Mouse (Mus musculus) erythroid progenitor cell, adult 5-6 weeks (primary cell): ENCODE measurements around the gene Eml1. TPM values are rescaled to one million over a fixed set of nuclear protein-coding genes. Genes with fewer than 3 reads are reported as not detected.

Experiments
- ATAC-seq: replicated peaks from 2 replicates; pipeline ENCODE4 v1.8.0; 2016; ENCODE audit warnings: moderate number of reproducible peaks, mild to moderate bottlenecking, moderate TSS enrichment, inconsistent platforms; ENCODE audit not compliant: poor library complexity, low FRiP score, severe bottlenecking
- total RNA-seq, 2 experiments: library from RNA; stranded (forward) in 1 of 2; stranded (reverse) in 1 of 2; fragments of 150-400 nt in 1 of 2; fragments of 186-747, 209-891 nt in 1 of 2; gene quantifications; 2 replicates each; pipeline versions ENCODE4 v1.2.3 to v1.2.4; 2015 to 2017; ENCODE audit warnings: low replicate concordance in 2 of 2

Gene Eml1
- total RNA-seq (2015; ENCODE audit: low replicate concordance) (not detected in 2 replicates), total RNA-seq (2017; ENCODE audit: low replicate concordance) (not detected in 2 replicates)

DNA sequence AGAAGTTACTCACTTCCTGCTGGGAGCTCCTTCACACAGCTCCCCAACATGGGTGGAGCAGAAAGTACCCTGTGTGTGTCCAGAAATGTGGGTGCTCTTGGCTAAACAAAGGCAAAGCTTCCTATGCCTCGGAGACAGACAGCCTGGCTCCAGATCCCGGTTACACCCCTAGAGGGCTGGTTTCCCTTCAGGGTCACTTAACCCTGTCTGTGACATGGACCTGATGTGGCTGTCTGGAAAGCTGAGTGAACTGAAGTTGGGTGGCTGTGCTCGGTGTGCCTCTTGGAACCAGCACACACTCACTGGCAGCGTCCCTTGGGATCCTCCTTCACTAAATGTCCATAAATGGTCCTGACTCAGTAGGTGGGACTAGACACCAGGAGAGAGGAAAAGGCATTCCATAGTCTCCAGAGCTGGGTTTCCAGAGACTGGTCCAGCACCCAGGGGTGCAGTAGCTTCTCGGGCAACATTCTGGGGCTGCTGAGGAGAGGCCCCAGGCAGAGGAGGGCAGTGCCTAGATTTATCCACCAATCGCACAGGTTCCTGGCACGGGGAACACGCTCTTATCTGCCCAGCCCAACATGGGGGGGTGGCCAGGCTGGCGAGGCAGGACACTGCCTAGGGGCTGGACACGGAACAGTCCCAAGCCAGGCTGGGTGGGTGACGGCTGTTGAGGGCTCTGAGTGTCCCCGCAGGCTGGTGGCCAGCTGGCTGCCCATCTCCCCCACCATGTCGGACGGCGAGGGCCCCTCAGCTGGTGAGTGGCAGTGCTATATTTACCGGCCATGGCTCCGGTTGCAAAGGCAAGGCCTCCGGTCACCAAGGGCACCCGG lies at the start of gene Eml1:
Gene Eml1, plus strand, starts transcription at position 362 of the 833 bp plus-strand sequence.
- no peak for ATAC-seq

DNA sequence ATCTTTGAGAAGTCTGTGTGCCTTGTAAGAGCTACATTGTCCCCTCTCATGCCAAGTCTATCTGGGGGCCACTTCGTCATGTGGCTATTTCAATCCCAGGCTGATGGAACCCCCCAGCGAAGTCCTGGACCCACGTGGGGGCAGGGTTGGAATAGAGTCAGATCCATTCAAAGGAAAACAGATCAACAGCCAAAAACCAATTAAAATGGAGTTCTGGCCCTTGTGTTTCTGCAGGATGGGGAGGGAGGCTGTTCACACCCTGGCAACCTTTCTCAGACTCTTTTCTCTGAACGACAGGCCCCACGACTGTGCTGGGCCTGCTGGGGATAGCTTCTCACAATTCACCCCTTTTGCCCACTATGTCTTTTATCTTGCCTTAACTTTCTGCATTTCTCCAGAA lies 44.4 kb upstream of the Eml1 start:
- no peak for ATAC-seq

DNA sequence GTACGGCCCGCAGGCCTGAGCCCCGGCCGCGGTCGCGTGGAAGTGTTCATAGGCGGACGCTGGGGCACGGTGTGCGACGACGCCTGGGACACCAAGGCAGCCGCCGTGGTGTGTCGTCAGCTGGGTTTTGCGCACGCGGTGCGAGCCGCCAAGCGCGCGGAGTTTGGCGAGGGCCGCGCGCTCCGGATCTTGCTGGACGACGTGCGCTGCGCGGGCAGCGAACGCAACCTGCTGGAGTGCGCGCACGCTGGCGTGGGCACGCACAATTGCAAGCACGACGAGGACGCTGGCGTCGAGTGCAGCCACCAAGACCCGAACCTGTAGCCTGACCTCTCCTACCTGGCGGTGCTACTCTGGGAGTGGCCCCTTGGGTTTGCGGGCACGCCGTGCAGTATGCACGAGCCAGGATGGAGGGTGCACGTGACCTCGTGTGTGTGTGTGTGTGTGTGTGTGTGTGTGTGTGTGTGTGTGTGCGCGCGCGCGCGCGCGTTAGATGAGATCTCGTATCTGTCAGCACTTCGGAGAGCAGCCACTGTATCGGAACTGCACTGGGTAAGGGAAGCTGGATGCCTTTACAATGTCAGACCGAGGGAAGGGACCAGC lies 42.8 kb upstream of the Eml1 start:
- ATAC-seq: no peak

DNA sequence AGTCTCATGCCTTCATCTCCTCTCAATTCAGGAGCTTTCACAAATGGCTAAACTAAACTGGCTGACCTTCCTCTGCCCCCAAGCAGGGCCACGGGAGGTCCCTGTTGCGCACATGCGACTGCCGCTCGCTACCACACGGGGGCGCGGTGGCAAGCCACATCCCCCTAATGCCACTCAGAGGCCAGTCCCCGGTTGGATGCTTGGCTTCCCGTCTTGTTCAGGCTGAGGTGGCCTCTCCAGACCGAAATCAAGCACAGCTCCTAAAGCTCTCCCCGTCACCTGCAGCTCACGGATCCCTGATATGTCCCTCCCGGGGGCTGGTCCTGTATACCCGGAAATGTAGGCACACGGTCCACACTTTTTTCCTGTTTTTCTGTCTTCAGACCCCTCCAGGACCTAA lies 37.7 kb upstream of the Eml1 start:
- ATAC-seq: no peak

DNA sequence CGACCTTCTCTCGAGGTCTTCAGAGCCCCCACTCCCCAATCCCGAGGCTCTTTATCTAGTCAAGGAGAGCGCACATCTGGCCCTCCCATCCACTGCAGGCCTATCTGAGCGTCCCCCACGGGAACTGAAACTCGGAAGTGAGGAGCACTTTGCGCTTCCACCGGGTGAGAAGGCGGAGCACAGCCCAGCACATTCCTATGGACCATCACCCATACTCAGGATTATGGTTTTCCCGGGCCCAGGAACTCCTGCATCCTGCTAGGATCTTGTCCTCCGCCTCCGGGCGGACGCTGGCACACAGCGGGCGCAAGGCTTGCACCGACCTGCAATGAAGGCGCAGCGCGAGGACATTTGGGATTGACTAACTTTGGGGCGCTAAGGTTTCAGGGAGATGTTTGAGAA lies 37.3 kb upstream of the Eml1 start:
- ATAC-seq: no peak

DNA sequence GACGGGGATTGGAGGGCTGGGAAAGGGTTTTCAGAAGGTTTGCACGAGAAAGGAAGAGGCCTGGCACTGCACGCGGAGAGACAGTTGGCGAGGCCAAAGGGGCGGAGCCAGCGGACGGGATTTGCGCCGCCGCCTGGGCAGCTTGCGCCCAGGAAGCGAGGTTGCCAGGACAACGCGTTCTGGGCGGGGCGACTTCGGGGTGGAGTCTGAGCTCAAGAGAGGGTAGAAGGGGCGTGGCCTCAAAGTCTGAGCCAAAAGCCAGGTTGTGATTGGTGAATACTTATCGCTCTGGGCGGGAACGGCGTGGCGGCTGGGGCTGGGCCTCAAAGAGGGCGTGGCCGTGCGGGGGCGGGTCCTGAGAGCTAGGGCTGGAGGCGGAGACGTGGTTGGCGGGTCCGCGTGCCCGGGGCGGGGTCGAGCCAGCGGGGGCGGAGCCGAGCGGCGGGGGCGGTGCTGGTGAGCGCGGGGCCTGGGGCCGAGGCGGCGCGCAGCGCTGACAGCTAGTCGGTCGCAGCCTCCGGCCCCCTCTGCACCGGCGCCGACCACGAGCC lies 36.8 kb upstream of the Eml1 start, which contains the start of gene Cyp46a1:
Gene Cyp46a1, plus strand, starts transcription at position 487 of the 551 bp plus-strand sequence.
- peak; percentile 50 for ATAC-seq

DNA sequence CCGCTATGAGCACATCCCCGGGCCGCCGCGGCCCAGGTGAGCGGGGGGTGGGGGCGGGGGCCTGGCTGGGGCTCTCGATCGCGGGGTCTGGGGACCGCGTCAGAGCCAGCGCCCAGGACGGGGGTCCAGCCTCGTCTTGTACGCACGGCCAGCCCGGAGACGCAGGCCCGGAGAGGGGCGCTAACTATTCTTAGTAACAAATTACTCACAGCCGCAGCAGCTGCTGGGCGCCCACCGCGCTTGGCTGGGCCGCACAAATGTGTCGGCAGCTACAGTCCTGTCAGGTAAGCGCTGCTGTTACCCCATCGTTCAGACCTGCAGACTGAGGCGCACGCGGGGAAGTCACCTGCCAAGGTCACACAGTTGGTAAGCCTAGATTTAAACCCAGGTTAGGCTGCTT lies 36.2 kb upstream of the Eml1 start:
- no peak for ATAC-seq

DNA sequence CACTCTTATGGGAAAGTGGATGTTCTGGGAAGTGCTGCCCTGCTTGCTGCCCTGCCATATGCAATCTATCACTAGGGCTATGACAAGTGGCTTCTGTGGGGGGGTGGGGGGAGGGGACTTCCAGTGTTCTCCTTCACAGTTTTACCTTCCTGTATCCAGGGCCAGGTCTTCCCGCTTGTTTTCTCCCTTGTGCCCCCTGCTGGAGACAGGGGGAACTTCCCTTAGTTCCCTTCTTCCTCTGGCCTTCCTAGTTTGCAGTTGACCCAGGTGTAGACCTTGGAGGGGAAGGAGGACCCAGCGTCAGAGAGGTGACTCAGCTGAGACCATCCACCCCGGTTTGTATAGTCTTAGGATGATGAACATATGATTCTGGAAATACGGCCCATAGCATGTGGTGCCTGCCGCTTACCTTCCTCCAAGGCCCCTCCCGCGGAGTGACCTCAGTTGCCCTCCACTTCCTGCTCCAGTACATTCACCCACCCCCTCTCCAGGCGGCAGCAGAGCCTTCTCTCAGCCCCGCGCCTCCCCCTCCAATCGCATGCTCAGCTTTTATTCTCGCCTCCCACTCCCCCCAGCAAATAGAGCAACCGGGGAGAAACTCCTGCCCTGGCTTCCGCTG lies 32.1 kb upstream of the Eml1 start:
- no peak for ATAC-seq

DNA sequence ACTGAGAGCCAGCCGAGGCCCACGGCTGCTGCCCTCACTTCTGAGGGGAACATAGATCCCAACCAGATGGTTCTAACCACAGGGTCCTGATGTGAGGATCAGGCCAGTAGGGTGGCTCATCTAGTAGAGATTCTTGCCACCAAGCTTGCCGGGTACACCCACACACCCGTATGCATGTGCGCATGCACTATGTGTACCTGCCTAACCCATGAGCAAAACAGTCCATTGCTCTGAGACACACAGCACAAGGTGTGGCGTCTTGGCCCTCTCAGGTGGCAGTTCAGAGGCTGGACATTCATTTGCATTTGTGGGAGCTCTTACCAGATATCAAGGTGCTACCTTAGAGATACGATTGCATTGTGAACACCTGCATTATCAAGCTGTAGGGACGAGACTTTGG lies 22.6 kb upstream of the Eml1 start:
- ATAC-seq: no peak

DNA sequence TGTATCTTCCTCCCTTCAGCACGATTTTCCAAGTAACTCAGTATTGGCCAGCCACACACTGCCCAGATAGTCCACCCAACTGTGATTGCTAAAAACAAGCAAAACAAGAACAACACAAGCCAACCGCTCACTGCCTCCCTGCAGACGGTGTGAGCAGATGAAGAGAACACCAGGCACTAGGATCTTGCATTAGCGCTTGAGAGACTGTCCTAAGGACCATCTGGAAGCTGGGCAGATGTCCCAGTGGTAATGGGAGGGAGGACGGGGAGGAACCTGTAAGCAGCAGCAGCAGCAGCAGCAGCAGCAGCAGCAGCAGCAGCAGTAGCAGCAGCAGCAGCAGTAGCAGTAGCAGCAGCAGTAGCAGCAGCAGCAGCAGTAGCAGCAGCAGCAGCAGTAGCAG lies 21.7 kb upstream of the Eml1 start:
- ATAC-seq: no peak

DNA sequence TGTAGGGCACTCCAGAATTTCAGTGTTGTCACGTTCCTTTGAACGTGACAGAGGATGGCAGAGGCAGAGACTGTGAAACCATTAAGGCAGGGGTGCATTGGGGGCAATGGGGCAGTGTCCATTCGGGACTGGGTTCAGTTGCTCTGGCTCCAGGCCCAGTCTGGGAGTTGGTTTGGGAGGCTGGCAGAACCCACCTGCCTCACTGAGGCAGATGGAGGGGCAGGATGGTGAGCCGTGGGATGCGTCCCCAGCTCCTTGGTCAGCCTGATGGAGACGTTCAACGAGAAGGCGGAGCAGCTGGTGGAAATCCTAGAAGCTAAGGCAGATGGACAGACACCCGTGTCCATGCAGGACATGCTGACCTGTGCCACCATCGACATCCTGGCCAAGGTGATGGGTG lies 19.8 kb upstream of the Eml1 start:
- no peak for ATAC-seq

DNA sequence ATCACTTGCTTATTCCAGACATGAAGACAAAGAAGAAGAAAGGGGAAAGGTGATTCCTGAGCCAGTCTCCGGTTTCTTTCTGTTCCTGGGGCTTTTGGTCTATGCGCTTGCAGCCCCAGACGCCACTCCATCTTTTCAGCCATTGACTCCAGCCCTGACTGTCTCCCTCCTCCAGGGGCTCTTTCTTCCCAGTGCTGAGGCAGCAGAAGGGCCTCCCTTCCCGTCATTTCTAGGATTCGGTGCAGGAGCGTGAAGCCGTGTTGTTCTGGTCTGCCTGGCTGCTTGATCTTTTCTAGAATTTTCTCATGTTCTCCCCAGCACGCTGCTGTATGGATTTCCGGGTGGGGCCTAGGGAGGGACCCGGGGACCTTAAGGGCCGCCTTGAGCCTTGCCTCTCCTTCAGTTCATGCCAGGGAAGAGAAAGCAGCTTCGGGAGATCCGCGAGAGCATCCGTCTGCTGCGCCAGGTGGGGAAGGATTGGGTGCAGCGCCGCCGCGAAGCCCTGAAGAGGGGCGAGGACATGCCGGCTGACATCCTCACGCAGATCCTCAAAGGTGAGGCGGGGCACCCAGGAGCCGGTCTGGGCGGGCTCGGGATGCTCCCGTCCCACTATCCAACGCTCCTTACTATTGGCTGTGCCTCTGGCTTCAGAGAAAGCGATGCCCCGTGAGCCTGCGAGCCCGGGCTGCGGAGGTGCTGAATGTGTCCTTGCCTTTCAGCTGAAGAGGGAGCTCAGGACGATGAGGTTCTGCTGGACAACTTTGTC lies 18.2 kb upstream of the Eml1 start:
- ATAC-seq: no peak

DNA sequence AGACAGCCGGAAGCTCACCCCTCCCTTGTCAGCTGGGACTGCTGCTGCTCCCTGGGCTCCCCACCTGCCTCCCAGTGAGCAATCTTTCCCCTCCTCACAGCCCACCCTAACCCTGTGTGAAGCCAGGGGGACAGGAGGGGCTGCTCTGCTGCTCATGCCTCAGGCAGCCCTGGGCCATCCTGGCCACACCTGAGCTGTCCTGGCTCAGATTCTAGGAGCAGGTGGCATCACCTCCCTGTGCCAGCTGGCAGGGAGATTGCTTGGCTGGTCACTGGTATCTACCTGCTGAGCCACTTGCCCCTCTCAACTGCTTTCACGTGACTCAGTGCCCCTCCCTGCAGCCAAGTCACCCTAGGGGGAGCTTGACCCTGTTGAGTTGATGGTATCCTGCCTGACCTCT lies 16.5 kb upstream of the Eml1 start:
- ATAC-seq: no peak

DNA sequence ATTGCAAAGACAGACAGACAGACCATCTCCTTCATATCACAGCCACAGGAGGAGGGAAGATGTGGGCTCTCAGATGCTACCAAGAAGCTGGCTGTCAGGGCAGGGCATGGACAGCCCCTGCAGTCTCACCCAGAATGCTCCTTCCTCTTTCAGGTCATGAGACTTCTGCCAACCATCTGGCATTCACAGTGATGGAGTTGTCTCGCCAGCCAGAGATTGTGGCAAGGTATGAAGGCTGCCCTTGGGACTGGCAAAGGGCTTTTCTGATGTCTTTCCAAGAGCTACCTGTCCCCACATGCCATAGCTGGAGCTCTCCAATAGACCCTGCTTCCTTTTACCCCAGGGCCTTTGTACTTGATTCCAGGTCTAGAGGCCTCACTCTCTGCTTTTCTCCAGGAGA lies 15.5 kb upstream of the Eml1 start:
- ATAC-seq: no peak

DNA sequence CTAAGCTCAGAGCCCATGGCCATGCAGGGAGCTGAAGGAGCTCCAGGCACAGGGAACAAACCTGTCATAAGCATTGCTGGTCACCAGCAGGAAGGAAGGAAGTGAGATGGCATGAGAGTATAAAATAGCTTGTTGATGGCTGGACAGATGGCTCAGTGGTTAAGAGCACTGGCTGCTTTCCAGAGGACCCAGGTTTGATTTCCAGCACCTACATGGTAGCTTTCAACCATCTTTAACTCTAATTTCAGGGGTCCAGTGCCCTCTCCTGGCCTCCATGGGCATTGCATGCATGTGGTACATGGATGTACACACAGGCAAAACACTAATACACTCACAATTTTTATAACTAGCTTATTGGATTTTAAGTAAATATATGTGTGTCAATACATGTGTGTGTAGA lies 14.8 kb upstream of the Eml1 start:
- ATAC-seq: no peak

DNA sequence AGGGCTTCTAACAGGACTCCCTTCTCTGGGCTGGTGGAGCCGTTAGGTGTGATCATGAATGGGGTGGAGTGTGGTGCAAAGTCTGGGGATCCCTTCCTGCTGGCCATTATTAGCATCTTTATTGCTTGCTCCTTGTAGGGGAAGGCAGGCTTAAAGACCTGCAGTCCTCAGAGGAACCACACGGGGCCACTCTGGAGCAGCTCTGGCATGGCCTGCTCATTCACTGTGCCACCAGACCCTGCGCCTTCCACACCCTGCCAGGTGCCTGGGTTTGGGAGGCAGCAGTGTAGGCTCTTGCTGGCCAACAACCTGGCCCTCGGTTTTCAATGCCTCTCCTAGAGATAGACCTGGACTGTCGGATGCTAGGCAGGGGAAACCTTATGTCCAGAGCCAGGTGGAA lies 7.0 kb upstream of the Eml1 start:
- ATAC-seq: 0 out of 2 replicates have a peak, but pooled peaks have one; percentile 46

DNA sequence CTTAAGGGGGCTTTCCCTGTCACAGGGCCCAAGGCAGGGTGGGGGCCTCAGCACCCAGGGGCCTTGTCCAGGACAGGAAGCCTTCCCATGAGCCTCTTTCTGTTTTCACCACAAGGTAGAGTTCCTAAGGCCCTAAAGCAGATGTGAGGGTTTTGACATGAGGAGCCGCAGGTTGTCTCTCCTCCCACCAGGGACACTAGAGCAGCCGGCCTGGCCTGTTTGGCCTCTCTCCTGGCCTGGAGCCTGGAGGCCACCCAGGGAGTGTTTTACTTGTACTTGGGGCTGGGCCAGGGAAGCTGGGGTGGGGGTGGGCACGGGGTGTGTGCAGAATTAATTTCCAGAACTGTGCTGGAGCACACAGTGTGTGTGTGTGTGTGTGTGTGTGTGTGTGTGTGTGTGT lies 5.4 kb upstream of the Eml1 start:
- no peak for ATAC-seq

DNA sequence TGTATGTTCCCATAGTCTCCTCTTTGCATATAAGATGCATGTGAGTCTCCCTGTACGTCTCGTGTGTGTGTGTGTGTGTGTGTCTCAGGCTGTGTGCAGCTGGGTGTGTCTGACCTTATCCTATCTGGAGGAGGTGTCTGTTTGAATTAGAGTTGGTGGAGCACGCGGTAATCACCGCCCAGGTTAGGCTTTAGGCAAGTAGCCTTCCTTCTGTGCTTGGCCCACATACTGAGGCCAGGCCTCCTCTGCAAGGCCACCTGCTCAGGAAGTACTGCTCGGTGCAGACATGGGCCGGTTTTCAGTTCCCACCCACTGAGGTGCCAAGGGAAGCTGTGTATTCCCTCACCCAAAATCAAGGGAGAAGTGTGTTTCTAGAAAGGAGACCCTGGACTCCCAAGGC lies 4.9 kb upstream of the Eml1 start:
- ATAC-seq: no peak

DNA sequence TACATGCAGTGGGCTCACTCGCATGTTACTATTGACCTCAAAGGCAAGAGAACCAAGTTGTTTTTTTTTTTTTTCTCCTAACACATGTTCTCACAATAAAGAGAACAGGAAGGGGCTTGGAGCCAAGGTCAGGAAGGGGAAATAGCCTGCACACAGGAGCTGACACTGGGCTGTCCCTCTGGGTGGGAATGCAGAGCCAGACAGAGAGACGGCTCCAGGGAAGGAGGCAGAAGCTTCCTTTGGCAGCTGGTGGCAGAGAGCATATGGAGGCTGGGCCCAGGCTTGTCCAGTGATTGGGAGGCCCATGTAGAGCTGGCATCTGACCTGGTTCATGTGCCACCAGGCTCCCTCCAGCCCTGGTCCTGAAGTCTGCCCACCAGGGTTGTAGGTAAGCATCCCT lies 2.8 kb upstream of the Eml1 start:
- no peak for ATAC-seq

DNA sequence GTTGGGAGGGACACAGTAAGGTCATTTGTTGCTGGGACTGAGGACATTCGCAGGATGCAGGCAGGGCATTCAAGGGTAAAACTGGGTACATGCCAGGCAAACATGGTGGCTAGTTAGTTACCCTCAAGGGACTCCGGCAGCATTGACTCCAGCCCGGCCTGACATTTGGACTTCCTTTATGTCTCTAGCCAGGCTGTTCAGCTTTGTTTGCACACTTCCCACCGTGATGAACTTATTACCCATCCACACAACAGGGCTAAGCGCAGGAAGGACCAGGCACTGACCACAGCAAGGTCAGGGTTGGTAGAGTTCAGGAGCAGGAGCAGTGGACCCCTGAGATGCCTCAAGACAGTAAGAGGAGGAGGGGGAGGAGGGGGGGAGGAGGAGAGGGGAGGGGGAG lies 1.8 kb upstream of the Eml1 start:
- ATAC-seq: no peak
